Mouse (Mus musculus) G1E (cell line): ENCODE measurements around the gene Cbx6. TPM values are rescaled to one million over a fixed set of nuclear protein-coding genes. Genes with fewer than 3 reads are reported as not detected.

Source experiments
- ATAC-seq: 2 replicates; pipeline ENCODE4 v1.8.0; 2016; ENCODE audit warnings: mild to moderate bottlenecking; ENCODE audit not compliant: insufficient number of reproducible peaks, poor library complexity, low FRiP score, severe bottlenecking; ENCODE audit errors: extremely low read depth
- DNase-seq: peaks from one replicate; pipeline ENCODE4 v3.0.0; 2012; ENCODE audit warnings: low spot score
- H3K27me3 ChIP-seq: 2 replicates; pipeline ENCODE4 v1.6.1; 2012; ENCODE audit warnings: mild to moderate bottlenecking, low read length, inconsistent platforms; ENCODE audit not compliant: insufficient read depth
- H3K36me3 ChIP-seq: replicated peaks from 2 replicates; pipeline ENCODE3; 2012; ENCODE audit warnings: mild to moderate bottlenecking, inconsistent platforms
- H3K4me1 ChIP-seq: 2 replicates; pipeline ENCODE4 v1.6.1; 2012; ENCODE audit warnings: low read depth, low read length, inconsistent platforms, mixed read lengths; ENCODE audit not compliant: insufficient read depth
- H3K4me3 ChIP-seq: 2 replicates; pipeline ENCODE4 v1.5.1; 2012; ENCODE audit warnings: low read depth, mild to moderate bottlenecking, inconsistent platforms, low read length, moderate library complexity, mixed read lengths
- H3K9me3 ChIP-seq: replicated peaks from 2 replicates; pipeline ENCODE4 v1.6.1; 2012; ENCODE audit warnings: inconsistent platforms
- CTCF ChIP-seq: IDR thresholded peaks from 2 replicates; pipeline ENCODE4 v1.5.1; 2012; ENCODE audit warnings: low read depth, low read length, inconsistent platforms, mixed read lengths
- GATA1 ChIP-seq: IDR thresholded peaks from 2 replicates; pipeline ENCODE4 v1.6.1; 2012; ENCODE audit warnings: borderline replicate concordance, low read length, inconsistent platforms, mixed read lengths
- GATA2 ChIP-seq: IDR thresholded peaks from 2 replicates; pipeline ENCODE4 v1.6.1; 2012; ENCODE audit warnings: low read depth, low read length, inconsistent platforms, borderline replicate concordance
- POLR2AphosphoS5 ChIP-seq: IDR thresholded peaks from 2 replicates; pipeline ENCODE4 v1.6.1; 2012; ENCODE audit warnings: low read depth, low read length, inconsistent platforms; ENCODE audit not compliant: insufficient replicate concordance
- TAL1 ChIP-seq: conservative IDR thresholded peaks from 2 replicates; pipeline ENCODE4 v1.6.1; 2012; ENCODE audit warnings: low read depth, low read length, inconsistent platforms, mixed read lengths
- polyA plus RNA-seq: library from polyadenylated mRNA; stranded (reverse); fragments of >175 nt; gene quantifications from 2 replicates; pipeline ENCODE4 v1.2.3, GENCODE M21; 2012
- total RNA-seq, 2 experiments: library from RNA; stranded (forward) in 1 of 2; stranded (reverse) in 1 of 2; fragments of 200-1000 nt in 1 of 2; fragments of >200 nt in 1 of 2; fragmentation: Nextera tagmentation in 1 of 2; gene quantifications; 2 replicates each; pipeline ENCODE4 v1.2.3; 2014 to 2017

Cbx6 gene
- total and polyA plus RNA-seq, 3 experiments, result 1.4 to 6.1 (median 5.9) TPM

DNA sequence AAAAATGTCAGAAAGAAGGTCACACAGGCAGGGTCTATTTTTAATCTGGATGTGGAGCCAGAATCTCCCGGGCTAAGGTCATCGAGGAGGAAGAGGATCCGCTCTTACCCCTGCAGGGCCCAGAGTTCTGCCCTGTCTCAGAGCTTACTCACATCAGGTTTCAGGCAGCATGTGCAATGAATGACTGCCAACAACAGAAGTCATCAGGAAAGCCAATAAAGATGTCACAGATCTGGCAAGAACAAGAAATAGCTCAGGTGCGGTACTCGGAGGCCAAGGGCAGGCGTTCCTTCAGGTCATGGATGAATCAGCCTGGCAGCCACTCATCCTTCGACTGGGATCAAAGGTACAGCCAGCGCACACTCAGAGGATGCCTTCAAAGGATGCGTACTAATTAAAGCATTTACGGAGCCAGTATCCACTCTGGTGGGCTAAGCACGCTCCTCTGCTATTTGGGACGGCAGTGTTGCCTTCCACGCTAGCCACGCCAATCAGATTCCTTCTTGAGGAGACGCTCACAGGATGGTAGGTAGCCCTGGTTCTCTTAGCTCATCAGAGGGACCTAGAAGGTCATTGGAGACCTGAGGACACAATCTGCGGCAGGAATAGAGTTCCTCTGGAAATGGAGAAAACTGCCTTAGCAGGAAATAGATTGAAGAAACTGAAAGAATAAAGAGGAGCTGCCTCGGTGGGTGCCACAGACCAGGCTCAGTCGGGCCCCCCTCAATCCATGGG, 40.9 kb upstream of the Cbx6 start:
- DNase-seq (no peak), ATAC-seq (no peak)
- peaks cover 15% of the 10 kb centered on the region for H3K27me3 ChIP-seq
- no peaks in the 10 kb centered on the region for H3K4me1 ChIP-seq
- H3K9me3 ChIP-seq, result no peaks in the 10 kb centered on the region
- no peak for TF ChIP-seq GATA2
- no peak for TF ChIP-seq CTCF
- no peak for TF ChIP-seq GATA1
- TF ChIP-seq TAL1, result no peak
- TF ChIP-seq POLR2AphosphoS5, result no peak
- H3K4me3 ChIP-seq, result no peak overlapping the region
- no peaks in the 10 kb centered on the region for H3K36me3 ChIP-seq

GRCm38 (mm10) chr15:79873995-79874394, 39.5 kb upstream of the Cbx6 start:
- no peaks in the 10 kb centered on the region for H3K36me3 ChIP-seq
- no peaks in the 10 kb centered on the region for H3K9me3 ChIP-seq
- no peak for DNase-seq
- TF ChIP-seq CTCF (no peak), GATA2 (no peak), GATA1 (no peak), TAL1 (no peak), POLR2AphosphoS5 (no peak)
- H3K27me3 ChIP-seq, result peaks cover 13% of the 10 kb centered on the region
- H3K4me1 ChIP-seq, result no peaks in the 10 kb centered on the region
- H3K4me3 ChIP-seq, result no peak overlapping the region
- ATAC-seq, result no peak

DNA sequence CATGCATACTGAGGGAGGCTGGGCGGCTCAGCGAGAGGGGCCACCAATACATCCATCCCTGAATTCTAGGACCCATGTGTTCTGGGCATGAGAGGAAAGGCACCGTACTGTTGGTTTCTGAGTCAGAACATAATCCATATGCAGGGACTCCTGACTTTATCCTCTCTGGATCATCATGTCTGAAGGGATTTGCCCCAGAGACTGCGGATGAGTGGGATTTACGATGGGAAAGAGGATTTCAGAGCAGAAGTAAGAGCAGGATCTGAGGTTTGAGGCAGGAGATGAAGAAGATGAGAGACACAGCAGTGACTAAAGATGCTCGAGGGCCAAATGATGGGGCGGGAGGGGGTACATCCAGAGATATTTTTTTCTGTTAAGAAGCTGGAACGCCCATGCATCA, 39.1 kb upstream of the Cbx6 start:
- Histone ChIP-seq H3K4me3 (no peak overlapping the region), H3K36me3 (no peaks in the 10 kb centered on the region), H3K4me1 (no peaks in the 10 kb centered on the region), H3K27me3 (peaks cover 13% of the 10 kb centered on the region; the same call in 1 of the 2 replicates), H3K9me3 (no peaks in the 10 kb centered on the region)
- DNase-seq (no peak), ATAC-seq (no peak)
- TF ChIP-seq CTCF, result no peak
- TF ChIP-seq GATA1, result no peak

- H3K27me3 ChIP-seq, result 0 out of 2 replicates have a peak, but pooled peaks cover 2% of the 10 kb centered on the region
- DNase-seq, result no peak
- H3K4me3 ChIP-seq, result no peak overlapping the region
- ATAC-seq, result no peak
- H3K4me1 ChIP-seq, result no peaks in the 10 kb centered on the region
- TF ChIP-seq TAL1, result no peak
- no peak for TF ChIP-seq GATA2
- TF ChIP-seq CTCF, result no peak
- no peak for TF ChIP-seq POLR2AphosphoS5
- no peak for TF ChIP-seq GATA1
- no peaks in the 10 kb centered on the region for H3K36me3 ChIP-seq
- no peaks in the 10 kb centered on the region for H3K9me3 ChIP-seq
These were observed 32.9 kb upstream of the Cbx6 start for GRCm38 (mm10) chr15:79867260-79868002.

- no peak overlapping the region for H3K4me3 ChIP-seq
- H3K4me1 ChIP-seq, result no peaks in the 10 kb centered on the region
- H3K36me3 ChIP-seq, result no peaks in the 10 kb centered on the region
- DNase-seq (no peak), ATAC-seq (no peak)
- H3K27me3 ChIP-seq, result peaks cover 8% of the 10 kb centered on the region
- no peaks in the 10 kb centered on the region for H3K9me3 ChIP-seq
- TF ChIP-seq POLR2AphosphoS5 (no peak), GATA2 (no peak), GATA1 (no peak), CTCF (no peak), TAL1 (no peak)
These were observed 25.3 kb upstream of the Cbx6 start for GRCm38 (mm10) chr15:79859821-79860220.

DNA sequence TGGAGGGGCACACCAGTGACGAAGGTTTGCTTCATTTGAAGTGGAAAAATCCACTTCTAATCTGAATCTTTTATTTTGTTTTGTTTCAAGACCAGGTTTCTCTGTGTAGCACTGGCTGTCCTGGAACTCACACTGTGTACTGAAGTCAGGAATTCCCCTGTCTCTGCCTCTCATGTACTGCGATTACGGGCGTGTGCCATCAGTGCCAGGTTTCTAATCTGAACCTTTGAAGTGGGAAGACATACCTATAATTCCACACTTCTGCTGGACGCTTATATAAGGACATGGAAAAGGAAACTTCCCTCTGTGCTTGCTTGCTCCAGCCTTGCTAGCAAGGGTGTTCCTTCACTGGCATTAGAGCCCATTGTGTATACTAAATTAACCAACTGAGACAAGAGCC, 24.5 kb upstream of the Cbx6 start:
- H3K9me3 ChIP-seq, result no peaks in the 10 kb centered on the region
- DNase-seq (no peak), ATAC-seq (no peak)
- H3K36me3 ChIP-seq, result no peaks in the 10 kb centered on the region
- peaks cover 8% of the 10 kb centered on the region for H3K27me3 ChIP-seq
- TF ChIP-seq GATA2, result no peak
- TF ChIP-seq CTCF, result no peak
- no peak for TF ChIP-seq POLR2AphosphoS5
- TF ChIP-seq TAL1, result no peak
- TF ChIP-seq GATA1, result no peak
- no peak overlapping the region for H3K4me3 ChIP-seq
- no peaks in the 10 kb centered on the region for H3K4me1 ChIP-seq

DNA sequence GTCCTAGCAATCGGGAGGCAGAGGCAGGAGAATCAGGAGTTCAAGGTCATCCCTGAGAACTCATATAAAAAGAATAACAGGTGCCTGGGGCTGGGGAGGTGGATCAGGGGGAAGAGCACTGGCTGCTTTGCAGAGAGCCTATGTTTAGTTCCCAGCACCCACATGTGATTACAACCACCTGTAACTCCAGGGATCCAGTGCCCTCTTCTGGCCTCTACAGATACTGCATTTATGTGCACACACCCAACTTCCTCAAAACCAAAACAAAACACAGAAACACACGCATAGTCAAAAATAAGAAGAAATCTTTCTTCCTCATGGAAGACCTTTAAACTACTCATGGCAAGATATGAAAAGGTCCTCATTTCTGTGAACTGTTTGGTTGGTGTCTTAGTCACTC, 15.7 kb upstream of the Cbx6 start:
- DNase-seq (no peak), ATAC-seq (no peak)
- Histone ChIP-seq H3K9me3 (no peaks in the 10 kb centered on the region), H3K4me1 (no peaks in the 10 kb centered on the region), H3K4me3 (no peak overlapping the region), H3K27me3 (peaks cover 23% of the 10 kb centered on the region), H3K36me3 (no peaks in the 10 kb centered on the region)
- no peak for TF ChIP-seq GATA1
- no peak for TF ChIP-seq CTCF
- no peak for TF ChIP-seq POLR2AphosphoS5
- TF ChIP-seq GATA2, result no peak
- TF ChIP-seq TAL1, result no peak
